Mouse (Mus musculus): Measurements from ENCODE around the gene Tmem9b.
A peak's percentile ranks its signal among the peaks of the same experiment; 100 is the strongest.

The Tmem9b gene

GRCm38 (mm10) chr7:109752008-109752925, at the start of gene Tmem9b:
Gene Tmem9b, minus strand, starts transcription at chr7:109752875.
- DNase-seq: peak; percentile 73

GRCm38 (mm10) chr7:109800626-109801025, 48.0 kb upstream of the Tmem9b start:
- DNase-seq: no peak

DNA sequence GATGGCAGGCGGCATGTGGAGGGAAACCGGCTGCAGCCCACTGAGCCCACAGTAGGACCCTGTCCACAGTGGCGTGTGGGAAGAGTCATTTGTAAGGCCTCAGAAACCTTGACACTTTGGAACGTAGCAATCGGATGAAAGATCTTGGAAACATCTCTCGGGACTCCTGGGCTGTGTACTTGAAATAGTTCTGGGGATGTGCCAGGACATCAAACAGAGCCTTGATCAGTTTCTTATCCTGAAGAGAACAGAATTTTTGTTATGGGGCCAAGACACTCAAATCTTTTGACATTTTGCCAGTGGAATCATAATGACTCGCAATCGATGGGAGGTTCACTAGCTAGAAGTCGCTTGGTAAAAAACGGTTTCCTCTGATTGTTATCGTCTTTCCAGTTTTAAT, 46.5 kb upstream of the Tmem9b start:
- DNase-seq: no peak

DNA sequence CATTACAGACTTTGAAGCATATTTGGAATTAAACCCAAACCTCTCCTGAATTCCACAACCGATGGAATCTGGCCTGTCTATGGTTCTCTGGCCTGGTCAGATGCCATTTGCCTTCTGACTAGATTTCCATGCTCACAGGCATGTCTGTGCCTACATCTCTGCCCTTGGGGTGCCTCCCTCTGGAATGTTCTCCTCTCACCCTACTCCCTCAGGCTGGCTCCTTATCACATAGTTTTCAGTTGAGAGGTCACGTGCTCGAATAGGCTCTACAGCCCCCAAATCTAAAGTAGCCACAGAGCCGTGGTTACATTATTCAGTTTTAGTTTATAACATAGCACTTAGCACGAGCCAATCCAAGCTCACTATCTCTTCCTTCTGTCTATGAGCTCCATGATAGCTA, 42.9 kb upstream of the Tmem9b start:
- DNase-seq: no peak

DNA sequence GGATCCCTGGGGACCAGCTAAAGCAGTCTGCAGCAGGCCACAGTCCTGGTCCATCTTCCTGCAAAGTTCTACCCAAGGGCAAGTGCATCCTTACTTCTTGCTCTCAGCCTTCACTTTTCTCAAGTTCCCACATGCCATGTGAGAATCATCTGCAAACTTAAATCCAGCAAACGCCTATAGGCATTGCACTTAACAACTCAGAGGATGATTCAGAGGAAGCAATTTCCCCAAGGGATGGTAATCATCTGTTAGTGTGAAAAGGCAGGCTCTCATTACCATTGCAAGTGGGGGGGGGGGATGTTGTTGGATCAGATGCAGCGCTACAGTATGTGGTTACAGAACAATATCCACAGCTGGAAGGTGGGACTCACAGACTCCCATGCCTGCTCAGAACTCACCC, 41.9 kb upstream of the Tmem9b start:
- no peak for DNase-seq

DNA sequence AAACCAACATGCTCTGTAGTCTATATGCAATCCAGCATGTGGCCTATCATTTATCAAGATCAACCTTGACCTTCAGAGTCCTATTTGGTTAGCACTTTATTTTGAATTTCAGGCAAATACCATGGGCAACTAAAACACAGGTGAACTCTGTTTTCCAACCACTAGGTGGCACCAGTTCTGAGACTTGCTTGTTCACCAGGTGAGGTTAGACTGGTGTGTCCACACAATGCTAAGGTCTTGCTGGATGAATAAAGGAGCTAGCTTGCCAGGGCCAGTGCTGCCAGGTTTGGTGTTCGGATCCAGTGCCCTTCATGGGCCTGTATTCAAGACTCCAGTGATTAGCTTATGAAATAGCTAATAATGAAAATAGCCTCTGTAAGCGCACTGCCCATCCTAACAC, 40.1 kb upstream of the Tmem9b start:
- peak; percentile 74 for DNase-seq

DNA sequence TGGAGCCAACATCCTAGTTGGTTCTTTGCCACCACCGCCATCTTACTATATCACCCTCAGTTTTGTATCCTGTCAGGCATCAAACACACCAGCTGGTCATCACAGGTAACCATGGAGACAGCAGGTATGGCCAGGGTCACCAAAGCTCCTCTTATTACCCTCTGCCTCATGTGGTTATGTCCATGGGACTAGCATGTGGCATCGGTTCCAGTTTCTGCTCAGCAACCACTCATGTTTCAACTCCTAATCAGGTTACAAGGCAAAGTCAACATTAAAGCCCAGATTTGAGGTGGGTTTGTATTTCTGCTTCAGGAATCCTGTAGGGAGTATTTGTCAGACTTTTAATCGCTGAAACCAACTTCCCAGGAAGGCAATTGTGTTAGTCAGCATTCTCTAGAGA, 38.1 kb upstream of the Tmem9b start:
- DNase-seq: no peak

DNA sequence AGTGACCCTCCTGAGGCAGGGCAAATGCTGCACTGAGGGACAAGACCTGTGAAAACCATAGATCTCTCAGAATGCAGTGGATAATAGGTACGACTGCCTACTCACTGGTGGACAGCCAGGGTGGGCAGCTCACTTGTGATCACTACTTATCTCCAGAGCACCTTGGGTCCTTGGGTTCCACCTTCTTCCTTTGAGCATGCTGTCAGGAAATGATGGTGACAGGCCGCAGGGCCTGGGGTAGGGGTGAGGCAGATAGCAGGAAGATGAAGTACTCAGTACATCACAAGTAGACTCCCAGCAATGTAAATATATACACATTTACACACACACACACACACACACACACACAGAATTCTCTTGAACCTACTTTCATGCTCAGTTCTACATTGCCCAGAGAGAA, 35.2 kb upstream of the Tmem9b start:
- no peak for DNase-seq

GRCm38 (mm10) chr7:109783281-109783680, 30.6 kb upstream of the Tmem9b start:
- no peak for DNase-seq

GRCm38 (mm10) chr7:109781470-109782203, 29.0 kb upstream of the Tmem9b start, which contains the start of gene Nrip3:
Gene Nrip3, minus strand, starts transcription at chr7:109782025.
- DNase-seq: peak; percentile 80

GRCm38 (mm10) chr7:109781087-109781469, 28.4 kb upstream of the Tmem9b start:
- no peak for DNase-seq

GRCm38 (mm10) chr7:109772251-109772650, 19.6 kb upstream of the Tmem9b start:
- no peak for DNase-seq

GRCm38 (mm10) chr7:109768699-109769383, 16.2 kb upstream of the Tmem9b start:
- no peak for DNase-seq

GRCm38 (mm10) chr7:109767575-109768350, 15.1 kb upstream of the Tmem9b start:
- no peak for DNase-seq

DNA sequence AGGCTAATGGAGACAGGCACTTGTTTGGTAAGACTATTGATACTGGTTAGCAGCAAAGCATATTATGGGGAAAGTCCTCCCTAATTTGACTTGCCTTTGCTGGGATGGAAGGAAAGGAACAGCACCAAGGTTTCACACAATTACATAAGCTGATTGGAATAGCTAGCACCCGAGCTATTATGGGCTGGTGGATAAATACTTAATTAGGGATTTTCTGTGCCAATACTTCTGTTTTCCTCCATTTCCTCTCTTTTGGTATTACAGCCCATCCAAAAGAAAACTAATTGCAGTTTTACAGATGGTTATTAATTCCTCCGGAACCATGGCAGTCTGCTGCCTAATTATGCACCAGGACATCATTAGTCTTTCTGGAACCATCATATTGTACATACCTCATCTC, 11.3 kb upstream of the Tmem9b start:
- DNase-seq: no peak

GRCm38 (mm10) chr7:109756291-109756690, 3.6 kb upstream of the Tmem9b start:
- DNase-seq: no peak

DNA sequence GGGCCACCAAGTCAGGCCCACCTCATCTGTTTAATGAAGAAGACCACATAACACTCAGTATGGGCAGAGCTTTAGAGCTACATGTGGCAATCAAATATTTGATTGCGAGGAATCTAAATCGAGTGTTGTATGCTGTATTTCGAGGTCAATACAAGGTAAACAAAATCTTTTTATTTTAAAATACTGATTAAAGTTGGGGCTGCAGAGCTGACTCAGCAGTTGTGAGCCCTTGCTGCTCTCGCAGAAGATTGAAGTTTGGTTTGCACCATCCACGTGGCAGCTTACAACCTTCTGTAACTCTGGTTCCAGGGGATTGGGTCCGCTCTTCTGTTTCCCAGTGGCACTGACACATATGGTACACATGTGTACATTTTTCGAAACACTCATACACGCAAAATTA, 1.4 kb upstream of the Tmem9b start:
- no peak for DNase-seq

DNA sequence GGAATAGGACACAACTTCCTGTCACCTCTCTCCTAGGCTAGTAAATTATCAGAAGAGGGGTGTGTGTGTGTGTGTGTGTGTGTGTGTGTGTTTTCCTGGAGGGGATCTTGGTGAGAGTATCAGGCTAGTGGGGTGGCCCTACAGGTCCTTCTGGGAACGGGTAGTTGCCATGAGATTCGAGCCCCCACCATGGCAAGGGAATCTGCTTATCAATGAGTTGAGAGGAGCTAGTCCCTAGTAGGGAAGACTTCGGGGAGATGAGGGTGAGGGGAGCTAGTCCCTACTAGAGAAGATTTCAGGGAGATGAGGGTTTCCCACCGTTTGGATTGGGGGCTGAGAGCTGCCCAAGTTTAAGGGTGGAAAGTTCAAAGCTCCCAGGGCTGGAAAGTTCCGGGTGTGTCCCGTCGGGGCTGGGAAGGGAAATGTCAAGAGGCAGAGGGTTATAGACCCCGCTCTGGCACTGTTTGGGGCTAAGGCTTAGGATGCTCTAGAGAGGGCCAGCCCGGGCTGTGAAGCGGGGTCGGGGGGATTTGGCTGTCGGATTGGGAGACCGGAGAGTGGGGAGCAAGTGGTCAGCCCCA, 1.2 kb downstream of the Tmem9b start:
- no peak for DNase-seq

GRCm38 (mm10) chr7:109747747-109748146, 4.9 kb downstream of the Tmem9b start:
- DNase-seq: no peak

DNA sequence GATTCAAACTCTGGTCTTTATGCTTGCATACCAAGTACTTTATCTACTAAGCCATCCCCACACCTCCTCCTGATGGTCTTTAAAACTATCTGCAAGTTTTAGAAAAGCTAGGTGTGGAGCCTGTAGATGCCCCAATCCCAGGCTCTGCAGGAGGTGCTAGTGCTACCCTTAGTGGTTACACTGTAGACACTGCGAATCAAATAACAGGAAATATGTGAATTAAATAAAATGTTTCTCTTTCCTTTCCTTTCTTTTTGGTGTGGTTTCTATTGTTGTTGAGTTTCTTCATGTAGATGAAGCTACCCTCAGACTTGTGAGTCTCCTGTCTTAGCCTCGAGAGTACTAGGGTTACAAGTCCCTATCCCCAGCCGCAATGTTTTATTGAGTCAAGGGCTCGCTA, 11.0 kb downstream of the Tmem9b start:
- no peak for DNase-seq

GRCm38 (mm10) chr7:109741060-109741459, 11.6 kb downstream of the Tmem9b start:
- no peak for DNase-seq

- DNase-seq: no peak
Observed at GRCm38 (mm10) chr7:109739822-109740370, 12.8 kb downstream of the Tmem9b start.

Measured in cerebellum, adult 8-10 months (tissue).